Comparison of ENCODE assay signal across 8 mouse cellular contexts in the genomic region with DNA sequence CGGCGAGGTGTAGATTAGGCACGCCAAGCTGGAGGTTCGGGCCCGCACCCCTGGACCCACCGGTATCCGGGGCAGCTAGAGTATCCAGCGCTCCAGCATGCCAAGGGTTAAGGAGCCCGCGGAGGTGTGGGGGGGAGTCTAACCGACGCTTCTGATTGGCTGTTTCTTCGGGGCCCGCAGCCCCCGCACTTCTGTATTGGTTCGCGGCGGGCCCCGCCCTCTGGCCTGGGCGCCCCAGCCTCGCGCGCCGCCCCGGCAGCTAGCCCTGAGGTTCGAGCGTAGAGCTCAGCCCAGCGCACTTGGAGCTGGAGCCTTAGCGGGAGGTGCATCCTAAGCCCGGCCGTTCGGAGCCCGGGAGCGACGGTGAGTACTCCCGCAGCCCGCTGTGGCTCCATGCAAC. TPM values are rescaled to one million over a fixed set of nuclear protein-coding genes. Genes with fewer than 3 reads are reported as not detected.
DNase-seq lines count a peak whose midpoint lies in the region; ATAC-seq and TF ChIP-seq lines count a peak whose summit lies in the region.

Gene Ece1 (plus strand): TSS at position 219 of the 400 bp plus-strand sequence.

- TF ChIP-seq CTCF in ES-Bruce4 (IDR thresholded peaks at IDR 0.05; ENCODE audit: low read depth, low read length), result no peak
- TF ChIP-seq CTCF in stomach, postnatal 0 days (IDR thresholded peaks at IDR 0.05; ENCODE audit: low read depth), result no peak

- DNase-seq in cerebellum, adult 11 months, result peak; percentile 91
- DNase-seq in forebrain, embryonic 14.5 days (ENCODE audit: low spot score), result peak; percentile 95
- DNase-seq in heart, postnatal 10 days, result peak; percentile 92 to 93
- peak; percentile 92 to 96 for DNase-seq in kidney, postnatal 4 days
- DNase-seq in stomach, postnatal 0 days (ENCODE audit: low spot score), result peak; percentile 94

- TF ChIP-seq POLR2A in ES-Bruce4 (IDR thresholded peaks at IDR 0.05; ENCODE audit: insufficient read depth, low read length), result no peak

- ATAC-seq in forebrain, embryonic 14.5 days, result peak; percentile 95
- ATAC-seq in liver, embryonic 15.5 days (ENCODE audit: insufficient read depth), result peak; percentile 87
- peak; percentile 90 for ATAC-seq in neural tube, embryonic 12.5 days (ENCODE audit: low FRiP score, low read depth)
- ATAC-seq in stomach, postnatal 0 days (ENCODE audit: low FRiP score, low TSS enrichment), result peak; percentile 89

- no peaks in the 10 kb centered on the region for H3K27me3 ChIP-seq in ES-Bruce4 (ENCODE audit: control insufficient read depth, insufficient read depth, low read length, poor library complexity, severe bottlenecking)
- H3K27me3 ChIP-seq in forebrain, embryonic 14.5 days (replicated peaks; ENCODE audit: control insufficient read depth, insufficient read depth, low read length), result no peaks in the 10 kb centered on the region
- H3K27me3 ChIP-seq in liver, embryonic 15.5 days, result peaks cover 44% of the 10 kb centered on the region
- no peaks in the 10 kb centered on the region for H3K27me3 ChIP-seq in neural tube, embryonic 12.5 days (replicated peaks)
- no peaks in the 10 kb centered on the region for H3K27me3 ChIP-seq in stomach, postnatal 0 days (ENCODE audit: control insufficient read depth, insufficient read depth, low read length)

- H3K4me3 ChIP-seq in ES-Bruce4 (ENCODE audit: low read depth, low read length), result peak within 1 kb of the TSS; percentile 74
- H3K4me3 ChIP-seq in forebrain, embryonic 14.5 days (ENCODE audit: low read depth, low read length), result peak within 1 kb of the TSS; percentile 72
- H3K4me3 ChIP-seq in liver, embryonic 15.5 days (replicated peaks), result peak within 1 kb of the TSS; percentile 67
- peak within 1 kb of the TSS; percentile 70 for H3K4me3 ChIP-seq in neural tube, embryonic 12.5 days
- peak within 1 kb of the TSS; percentile 80 for H3K4me3 ChIP-seq in stomach, postnatal 0 days (ENCODE audit: low read depth, low read length)

- H3K36me3 ChIP-seq in ES-Bruce4 (ENCODE audit: control insufficient read depth, insufficient read depth, low read length, poor library complexity, severe bottlenecking), result no peaks in the 10 kb centered on the region
- H3K36me3 ChIP-seq in forebrain, embryonic 14.5 days (ENCODE audit: control insufficient read depth, insufficient read depth, low read length), result no peaks in the 10 kb centered on the region
- no peaks in the 10 kb centered on the region for H3K36me3 ChIP-seq in liver, embryonic 15.5 days (replicated peaks)
- H3K36me3 ChIP-seq in neural tube, embryonic 12.5 days, result no peaks in the 10 kb centered on the region
- H3K36me3 ChIP-seq in stomach, postnatal 0 days (ENCODE audit: control insufficient read depth, insufficient read depth, low read length), result no peaks in the 10 kb centered on the region

- WGBS in forebrain, embryonic 14.5 days, result 1% methylated on average over 37 of the region's 37 CpGs
- WGBS in liver, embryonic 15.5 days (ENCODE audit: insufficient replicate concordance), result 0% methylated on average over 37 of the region's 37 CpGs
- WGBS in neural tube, embryonic 12.5 days, result under 1% methylated on average over 37 of the region's 37 CpGs
- WGBS in stomach, postnatal 0 days, result 1% methylated on average over 31 of the region's 37 CpGs

- no peaks in the 10 kb centered on the region for H3K4me1 ChIP-seq in ES-Bruce4 (ENCODE audit: control insufficient read depth, insufficient read depth, low read length)
- peaks cover 25% of the 10 kb centered on the region for H3K4me1 ChIP-seq in forebrain, embryonic 14.5 days (ENCODE audit: control insufficient read depth, insufficient read depth, low read length)
- peaks cover 60% of the 10 kb centered on the region for H3K4me1 ChIP-seq in liver, embryonic 15.5 days (replicated peaks)
- H3K4me1 ChIP-seq in neural tube, embryonic 12.5 days, result peaks cover 54% of the 10 kb centered on the region
- H3K4me1 ChIP-seq in stomach, postnatal 0 days (replicated peaks; ENCODE audit: control insufficient read depth, insufficient read depth), result peaks cover 11% of the 10 kb centered on the region

- no peak within 1 kb of the TSS for H3K27ac ChIP-seq in ES-Bruce4 (ENCODE audit: insufficient read depth, low read length)
- H3K27ac ChIP-seq in forebrain, embryonic 14.5 days (ENCODE audit: low read depth, low read length), result peak within 1 kb of the TSS; percentile 21; the same call in 1 of the 2 replicates
- H3K27ac ChIP-seq in liver, embryonic 15.5 days (replicated peaks), result peak within 1 kb of the TSS; percentile 54
- H3K27ac ChIP-seq in neural tube, embryonic 12.5 days, result no peak within 1 kb of the TSS
- H3K27ac ChIP-seq in stomach, postnatal 0 days (replicated peaks), result peak within 1 kb of the TSS; percentile 85

- no peak for TF ChIP-seq EP300 in ES-Bruce4 (IDR thresholded peaks at IDR 0.05; ENCODE audit: insufficient read depth, low read depth, low read length)
- TF ChIP-seq EP300 in stomach, postnatal 0 days (optimal IDR thresholded peaks at IDR 0.05), result peak; percentile 63

- no peaks in the 10 kb centered on the region for H3K9me3 ChIP-seq in ES-Bruce4 (replicated peaks; ENCODE audit: control insufficient read depth, insufficient read depth, low read length, poor library complexity, severe bottlenecking)
- no peaks in the 10 kb centered on the region for H3K9me3 ChIP-seq in forebrain, embryonic 14.5 days (replicated peaks; ENCODE audit: control insufficient read depth, low read length)
- no peaks in the 10 kb centered on the region for H3K9me3 ChIP-seq in liver, embryonic 15.5 days (replicated peaks)
- no peaks in the 10 kb centered on the region for H3K9me3 ChIP-seq in neural tube, embryonic 12.5 days
- H3K9me3 ChIP-seq in stomach, postnatal 0 days (ENCODE audit: control insufficient read depth, low read length), result no peaks in the 10 kb centered on the region

- peak within 1 kb of the TSS; percentile 66 for H3K9ac ChIP-seq in ES-Bruce4 (ENCODE audit: low read depth, poor library complexity, severe bottlenecking)
- H3K9ac ChIP-seq in forebrain, embryonic 14.5 days (ENCODE audit: low read length), result peak within 1 kb of the TSS; percentile 77
- peak within 1 kb of the TSS; percentile 71 for H3K9ac ChIP-seq in liver, embryonic 15.5 days
- H3K9ac ChIP-seq in neural tube, embryonic 12.5 days, result peak within 1 kb of the TSS; percentile 88
- peak within 1 kb of the TSS; percentile 82 for H3K9ac ChIP-seq in stomach, postnatal 0 days (ENCODE audit: low read length)

- H3K4me2 ChIP-seq in forebrain, embryonic 14.5 days (ENCODE audit: low read length), result peak within 1 kb of the TSS; percentile 79
- peak within 1 kb of the TSS; percentile 85 for H3K4me2 ChIP-seq in liver, embryonic 15.5 days
- H3K4me2 ChIP-seq in neural tube, embryonic 12.5 days (replicated peaks), result peak within 1 kb of the TSS; percentile 85
- H3K4me2 ChIP-seq in stomach, postnatal 0 days (replicated peaks; ENCODE audit: low read depth), result peak within 1 kb of the TSS; percentile 72

- intact Hi-C loops in heart, postnatal 10 days (cut with DNase I), result loop anchor here (5.0 kb wide), 1 partner anchor 35 kb away; no protein-coding TSS in a partner anchor

RNA-seq across cellular contexts. Expression of gene Ece1, which starts in this region (rescaled TPM):
- 28.3 and 35.5 TPM in 2 replicates for polyA plus RNA-seq in ES-Bruce4 (2011; ENCODE audit: insufficient read depth, insufficient read length, low read depth, missing spikeins)
- polyA plus RNA-seq in forebrain, embryonic 14.5 days (2014; fragmentation: Nextera tagmentation; extraction: Ambion mirVana), result 9.1 and 12.0 TPM in 2 replicates
- total RNA-seq in heart, postnatal 10 days (2021), result 100 to 1,000 TPM; 109 to 129 TPM
- polyA plus RNA-seq in liver, embryonic 15.5 days (2015; fragmentation: Nextera tagmentation; extraction: Ambion mirVana), result 15.1 and 17.0 TPM in 2 replicates
- polyA plus RNA-seq in neural tube, embryonic 12.5 days (2016; fragmentation: Nextera tagmentation; extraction: Ambion mirVana), result 24.7 and 27.4 TPM in 2 replicates
- polyA plus RNA-seq in stomach, postnatal 0 days (2015; fragmentation: Nextera tagmentation; extraction: Ambion mirVana), result 22.9 and 29.8 TPM in 2 replicates

Comparison
In these comparisons a context has a peak if more than half of its experiments do, and no peak if none do; other contexts are left out.
1. H3K27ac ChIP-seq: peak in forebrain, embryonic 14.5 days (single experiment), liver, embryonic 15.5 days (single experiment) and stomach, postnatal 0 days (single experiment); none in ES-Bruce4 (single experiment) and neural tube, embryonic 12.5 days (single experiment).
2. Peak in every context shown above with its lines, with median percentiles within 50 percentile points of each other: H3K4me3 ChIP-seq, H3K9ac ChIP-seq, DNase-seq, ATAC-seq and H3K4me2 ChIP-seq.